Mouse (Mus musculus) liver, embryonic 14.5 days (tissue): ENCODE measurements around the gene Pbp2. TPM values are rescaled to one million over a fixed set of nuclear protein-coding genes. Genes with fewer than 3 reads are reported as not detected.

ENCODE experiments used
- ATAC-seq: fragments of 200-750 bp; cut with Nextera tagmentation; 2 replicates; pipeline ENCODE4 v1.8.0; 2017; ENCODE audit warnings: moderate number of reproducible peaks, mild to moderate bottlenecking, moderate library complexity; ENCODE audit not compliant: insufficient read depth
- DNase-seq, 3 experiments: peaks; one replicate each; pipeline ENCODE4 v3.0.0-alpha.2; 2012 to 2013; ENCODE audit warnings: low read depth in 3 of 3, low spot score in 3 of 3
- H3K27ac ChIP-seq: fragments of 300-500 bp; sonication (generic); 2 replicates; pipeline ENCODE4 v1.5.1; 2014; ENCODE audit warnings: moderate library complexity, mild to moderate bottlenecking, control low read depth, inconsistent platforms
- H3K27me3 ChIP-seq: fragments of 300-500 bp; sonication (generic); 2 replicates; pipeline ENCODE4 v1.6.1; 2014; ENCODE audit warnings: mild to moderate bottlenecking, low read length, moderate library complexity; ENCODE audit not compliant: control insufficient read depth, insufficient read depth
- H3K36me3 ChIP-seq: fragments of 300-500 bp; sonication (generic); replicated peaks from 2 replicates; pipeline ENCODE4 v1.6.1; 2014; ENCODE audit warnings: low read depth; ENCODE audit not compliant: control insufficient read depth, insufficient read depth
- H3K4me1 ChIP-seq, 2 experiments: fragments of 200-500 bp in 1 of 2; fragments of 300-500 bp in 1 of 2; sonication (generic) in 1 of 2; replicated peaks; 2 replicates each; pipeline ENCODE4 v1.6.1; 2012 to 2014; ENCODE audit warnings: antibody characterized with exemption in 1 of 2, inconsistent platforms in 1 of 2, low read length in 1 of 2; ENCODE audit not compliant: control insufficient read depth in 2 of 2, insufficient read depth in 2 of 2
- H3K4me2 ChIP-seq: fragments of 300-500 bp; sonication (generic); 2 replicates; pipeline ENCODE4 v1.6.1; 2014; ENCODE audit warnings: low read depth, mild to moderate bottlenecking, control low read depth, moderate library complexity
- H3K4me3 ChIP-seq, 2 experiments: fragments of 200-500 bp in 1 of 2; fragments of 300-500 bp in 1 of 2; sonication (generic) in 1 of 2; 2 replicates each; pipeline ENCODE4 v1.5.1; 2012 to 2014; ENCODE audit warnings: low read depth in 2 of 2, low read length in 2 of 2, mild to moderate bottlenecking in 2 of 2, control low read depth in 1 of 2, inconsistent platforms in 1 of 2, moderate library complexity in 1 of 2; ENCODE audit not compliant: insufficient read depth in 1 of 2
- H3K9ac ChIP-seq: fragments of 300-500 bp; sonication (generic); replicated peaks from 2 replicates; pipeline ENCODE4 v1.6.1; 2014; ENCODE audit warnings: mild to moderate bottlenecking, control low read depth, moderate library complexity
- H3K9me3 ChIP-seq: fragments of 300-500 bp; sonication (generic); 2 replicates; pipeline ENCODE4 v1.6.1; 2016; ENCODE audit warnings: low read length, mixed read lengths; ENCODE audit not compliant: control insufficient read depth
- CTCF ChIP-seq: IDR thresholded peaks from 2 replicates; pipeline ENCODE4 v1.5.1; 2016; ENCODE audit warnings: antibody characterized with exemption, low read depth, control low read depth
- EP300 ChIP-seq: IDR thresholded peaks from 2 replicates; pipeline ENCODE4 v1.6.1; 2016; ENCODE audit warnings: antibody characterized with exemption, low read depth
- WGBS: fragments of 180-500 bp; shearing (Covaris S2); extraction: QIAGEN DNeasy Blood & Tissue Kit; methylation state at CpG from one replicate; pipeline ENCODE4 v1.1.7; 2014; ENCODE audit not compliant: insufficient replicate concordance; 5-methylcytosine and 5-hydroxymethylcytosine counted together
- polyA plus RNA-seq, 2 experiments: library from polyadenylated mRNA; depleted of rRNA in 1 of 2; stranded (reverse) in 1 of 2; unstranded in 1 of 2; fragments of >200 nt; fragmentation: Nextera tagmentation in 1 of 2; extraction: Ambion mirVana in 1 of 2; gene quantifications; 2 replicates each; pipeline versions ENCODE4 v1.2.1 to v1.2.3; 2012 to 2014

The Pbp2 gene
- polyA plus RNA-seq, 2 experiments = not detected

- H3K27ac ChIP-seq = no peak overlapping the region
- TF ChIP-seq EP300 = no peak
- TF ChIP-seq CTCF = no peak
- H3K27me3 ChIP-seq = no peaks in the 10 kb centered on the region
- no peaks in the 10 kb centered on the region for H3K9me3 ChIP-seq
- WGBS = 57% methylated on average over 6 of the region's 6 CpGs
- no peak for DNase-seq
- H3K36me3 ChIP-seq = no peaks in the 10 kb centered on the region
- no peak overlapping the region for H3K4me2 ChIP-seq
- no peak overlapping the region for H3K9ac ChIP-seq
- ATAC-seq = no peak
- no peak overlapping the region for H3K4me3 ChIP-seq
- H3K4me1 ChIP-seq = no peaks in the 10 kb centered on the region
These were observed 31.9 kb downstream of the Pbp2 start for GRCm38 (mm10) chr6:135278302-135278701.

GRCm38 (mm10) chr6:135276474-135277295, 33.5 kb downstream of the Pbp2 start:
- no peak for ATAC-seq
- WGBS = 49% methylated on average over 6 of the region's 6 CpGs

GRCm38 (mm10) chr6:135275231-135275630, 35.0 kb downstream of the Pbp2 start:
- H3K27ac ChIP-seq = no peak overlapping the region
- H3K9me3 ChIP-seq = no peaks in the 10 kb centered on the region
- no peaks in the 10 kb centered on the region for H3K27me3 ChIP-seq
- no peak for DNase-seq
- H3K4me1 ChIP-seq = no peaks in the 10 kb centered on the region
- TF ChIP-seq CTCF = no peak
- TF ChIP-seq EP300 = no peak
- no peaks in the 10 kb centered on the region for H3K36me3 ChIP-seq
- no peak overlapping the region for H3K9ac ChIP-seq
- no peak overlapping the region for H3K4me3 ChIP-seq
- H3K4me2 ChIP-seq = no peak overlapping the region
- WGBS = 41% methylated on average over 4 of the region's 4 CpGs
- ATAC-seq = no peak

More at GRCm38 (mm10) chr6:135276474-135277295, 33.5 kb downstream of the Pbp2 start:
- Histone ChIP-seq H3K9me3 (no peaks in the 10 kb centered on the region), H3K9ac (no peak overlapping the region), H3K4me1 (no peaks in the 10 kb centered on the region), H3K27ac (no peak overlapping the region), H3K4me3 (no peak overlapping the region), H3K27me3 (no peaks in the 10 kb centered on the region), H3K4me2 (no peak overlapping the region), H3K36me3 (no peaks in the 10 kb centered on the region)
- TF ChIP-seq CTCF = no peak
- TF ChIP-seq EP300 = no peak
- DNase-seq = no peak

GRCm38 (mm10) chr6:135273066-135273465, 37.1 kb downstream of the Pbp2 start:
- H3K4me1 ChIP-seq = no peaks in the 10 kb centered on the region; a peak in 1 of 4 replicates
- no peak for TF ChIP-seq CTCF
- 57% methylated on average over 6 of the region's 6 CpGs for WGBS
- no peak overlapping the region for H3K9ac ChIP-seq
- DNase-seq (no peak), ATAC-seq (no peak)
- H3K4me3 ChIP-seq = no peak overlapping the region
- no peaks in the 10 kb centered on the region for H3K9me3 ChIP-seq
- H3K36me3 ChIP-seq = no peaks in the 10 kb centered on the region
- no peak overlapping the region for H3K27ac ChIP-seq
- no peak overlapping the region for H3K4me2 ChIP-seq
- H3K27me3 ChIP-seq = no peaks in the 10 kb centered on the region

- no peak overlapping the region for H3K4me2 ChIP-seq
- no peaks in the 10 kb centered on the region for H3K9me3 ChIP-seq
- TF ChIP-seq CTCF = no peak
- TF ChIP-seq EP300 = no peak
- WGBS = 47% methylated on average over 2 of the region's 2 CpGs
- H3K36me3 ChIP-seq = no peaks in the 10 kb centered on the region
- H3K4me3 ChIP-seq = no peak overlapping the region
- no peak for DNase-seq
- H3K9ac ChIP-seq = no peak overlapping the region
- H3K4me1 ChIP-seq = no peaks in the 10 kb centered on the region; a peak in 1 of 4 replicates
- no peaks in the 10 kb centered on the region for H3K27me3 ChIP-seq
- H3K27ac ChIP-seq = no peak overlapping the region
- no peak for ATAC-seq
These were observed 38.4 kb downstream of the Pbp2 start for GRCm38 (mm10) chr6:135271761-135272160.
